Mouse (Mus musculus) thymus, adult 2 months (tissue): ENCODE results near the gene Yipf1.

Experiments
- CTCF ChIP-seq: fragments of 200-500 bp; IDR thresholded peaks from 2 replicates; pipeline ENCODE4 v1.5.1; 2012; ENCODE audit warnings: mild to moderate bottlenecking, control low read depth, low read length, moderate library complexity, borderline replicate concordance; ENCODE audit not compliant: control insufficient read depth, poor library complexity, insufficient read depth; ENCODE audit errors: extremely low read depth
- POLR2A ChIP-seq: fragments of 200-500 bp; IDR thresholded peaks from 2 replicates; pipeline ENCODE4 v1.6.1; 2012; ENCODE audit warnings: mild to moderate bottlenecking, low read length, control low read depth, moderate library complexity; ENCODE audit not compliant: control insufficient read depth, poor library complexity, insufficient read depth; ENCODE audit errors: extremely low read depth

GRCm38 (mm10) chr4:107298071-107298606, 16.0 kb upstream of the Yipf1 start:
- TF ChIP-seq CTCF (no peak), POLR2A (no peak)
